Mouse (Mus musculus) lung, postnatal 25 days (tissue): ENCODE measurements around the gene Rfx3.

Experiments
- DNase-seq: peaks from one replicate; pipeline ENCODE4 v3.0.0; 2022; ENCODE audit warnings: low spot score

Gene Rfx3

DNA sequence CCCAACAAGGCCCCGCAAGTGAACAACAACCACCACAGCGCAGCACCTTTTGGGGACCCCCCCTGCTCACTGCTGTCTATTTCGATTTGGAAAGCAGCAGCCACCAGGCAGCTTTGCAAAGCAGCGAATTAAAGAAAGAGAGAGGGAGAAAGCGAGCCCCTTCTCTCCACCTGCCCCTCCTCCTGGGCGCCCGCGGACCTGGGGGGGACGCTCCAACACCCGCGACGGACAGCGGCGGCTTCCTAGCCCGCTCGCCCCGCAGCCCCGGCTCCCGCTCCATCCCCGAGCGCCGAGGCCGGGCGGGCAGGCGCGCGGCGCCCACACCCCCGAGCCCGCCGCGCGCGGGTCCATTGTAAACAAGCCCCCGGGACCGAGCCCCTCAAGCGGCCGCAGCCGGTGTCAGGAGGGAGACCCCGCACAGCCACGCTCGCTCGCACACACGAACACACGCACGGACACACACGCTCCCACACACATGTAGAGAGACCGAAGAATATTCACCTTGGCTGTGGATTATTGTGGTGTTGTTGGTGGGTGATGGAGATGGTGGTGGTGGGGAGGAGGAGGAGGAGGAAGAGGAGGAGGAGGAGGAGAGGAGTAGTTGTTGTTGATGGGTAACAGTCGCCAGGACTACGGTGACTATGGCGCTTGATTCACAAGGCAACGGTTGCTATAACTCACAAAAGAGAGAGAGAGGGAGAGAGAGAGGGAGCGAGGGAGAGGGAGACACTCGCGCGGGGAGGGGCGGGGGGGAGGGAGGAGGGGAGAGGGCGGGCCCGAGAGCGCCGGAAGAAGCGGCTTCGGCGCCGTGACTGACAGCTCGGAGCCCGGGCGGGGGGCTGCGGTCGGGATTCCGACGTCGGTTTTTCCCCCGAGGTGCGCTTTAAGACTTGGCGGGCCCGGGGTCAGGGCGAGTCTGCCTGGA lies at the start of gene Rfx3:
Rfx3 (minus strand) TSS at position 696 of the 925 bp plus-strand sequence.
- peak; percentile 78 for DNase-seq

DNA sequence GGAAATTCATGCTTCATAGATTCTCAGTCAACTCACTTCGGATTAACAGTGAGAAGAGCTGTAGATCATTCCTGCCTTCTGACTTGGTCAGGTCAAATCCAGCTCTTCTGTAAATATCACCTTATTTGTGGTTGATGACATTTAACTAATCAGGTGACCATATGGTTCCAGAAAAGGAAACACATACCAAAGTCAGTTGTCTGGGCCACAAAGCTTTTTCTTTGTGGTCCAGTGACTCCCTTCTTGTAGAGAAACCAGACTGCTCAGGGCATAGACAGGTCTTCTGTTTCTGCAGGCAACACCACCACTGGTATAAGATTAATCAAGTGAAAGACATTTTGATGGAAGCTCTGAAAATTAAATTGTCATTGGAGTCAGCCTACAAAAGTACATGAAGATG lies 41.1 kb upstream of the Rfx3 start:
- no peak for DNase-seq

DNA sequence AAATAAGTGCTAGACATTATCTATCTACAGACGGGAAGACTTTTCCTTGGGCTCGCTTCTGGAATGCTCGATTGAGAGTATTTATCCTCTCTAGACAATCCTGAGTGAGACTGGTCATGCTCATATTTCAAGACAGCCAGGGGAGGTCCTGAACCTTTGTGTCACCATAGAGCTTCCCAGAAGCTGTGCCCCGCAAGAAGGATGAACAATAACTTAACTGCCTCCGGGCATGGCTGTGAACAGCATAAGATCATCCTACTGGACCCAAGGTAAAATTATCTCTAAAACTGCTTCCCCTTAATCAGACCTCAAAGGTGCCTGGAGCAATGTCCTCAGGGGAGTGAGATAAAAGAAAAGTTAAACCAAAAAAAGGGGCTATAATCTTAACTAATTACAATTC lies 40.6 kb upstream of the Rfx3 start:
- no peak for DNase-seq

GRCm38 (mm10) chr19:28049280-28049679 lies 38.3 kb upstream of the Rfx3 start:
- DNase-seq: no peak

DNA sequence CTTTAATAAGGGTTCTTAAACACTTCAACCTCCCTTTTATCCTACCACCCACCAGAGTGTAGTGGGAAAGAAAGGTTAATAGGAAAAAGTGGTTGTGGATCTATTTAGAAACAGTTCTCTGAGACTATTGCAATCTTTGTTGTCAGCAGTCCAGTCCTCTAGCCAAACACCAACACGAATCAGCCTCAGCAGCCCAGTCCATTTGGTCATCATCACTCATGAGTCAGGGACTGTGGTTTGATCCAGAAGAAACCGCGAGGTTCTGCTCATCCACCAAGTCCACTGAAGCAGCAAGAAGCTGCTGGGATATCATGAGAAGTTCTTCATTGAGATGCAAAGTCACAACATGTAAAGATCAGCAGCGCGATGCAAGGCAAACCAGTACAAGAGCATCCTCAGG lies 35.8 kb upstream of the Rfx3 start:
- DNase-seq: no peak

DNA sequence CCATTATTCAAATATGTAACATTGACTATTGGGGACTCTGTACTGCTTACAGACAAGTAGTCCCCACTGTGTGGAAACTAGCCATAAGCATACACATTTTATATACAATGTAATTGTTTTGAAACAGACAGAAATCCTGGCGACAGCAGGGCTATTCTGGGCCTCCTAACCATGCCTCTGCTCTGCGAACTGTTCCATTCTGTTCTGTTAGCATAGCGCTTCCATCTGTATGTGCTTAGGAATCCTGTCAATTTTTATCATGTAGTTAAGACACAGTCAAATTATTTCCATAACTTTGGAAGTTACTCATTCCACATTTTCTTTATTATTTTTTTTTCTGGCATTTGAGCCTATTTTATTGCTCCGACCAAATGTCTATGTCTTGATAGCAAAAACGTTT lies 34.0 kb upstream of the Rfx3 start:
- no peak for DNase-seq

DNA sequence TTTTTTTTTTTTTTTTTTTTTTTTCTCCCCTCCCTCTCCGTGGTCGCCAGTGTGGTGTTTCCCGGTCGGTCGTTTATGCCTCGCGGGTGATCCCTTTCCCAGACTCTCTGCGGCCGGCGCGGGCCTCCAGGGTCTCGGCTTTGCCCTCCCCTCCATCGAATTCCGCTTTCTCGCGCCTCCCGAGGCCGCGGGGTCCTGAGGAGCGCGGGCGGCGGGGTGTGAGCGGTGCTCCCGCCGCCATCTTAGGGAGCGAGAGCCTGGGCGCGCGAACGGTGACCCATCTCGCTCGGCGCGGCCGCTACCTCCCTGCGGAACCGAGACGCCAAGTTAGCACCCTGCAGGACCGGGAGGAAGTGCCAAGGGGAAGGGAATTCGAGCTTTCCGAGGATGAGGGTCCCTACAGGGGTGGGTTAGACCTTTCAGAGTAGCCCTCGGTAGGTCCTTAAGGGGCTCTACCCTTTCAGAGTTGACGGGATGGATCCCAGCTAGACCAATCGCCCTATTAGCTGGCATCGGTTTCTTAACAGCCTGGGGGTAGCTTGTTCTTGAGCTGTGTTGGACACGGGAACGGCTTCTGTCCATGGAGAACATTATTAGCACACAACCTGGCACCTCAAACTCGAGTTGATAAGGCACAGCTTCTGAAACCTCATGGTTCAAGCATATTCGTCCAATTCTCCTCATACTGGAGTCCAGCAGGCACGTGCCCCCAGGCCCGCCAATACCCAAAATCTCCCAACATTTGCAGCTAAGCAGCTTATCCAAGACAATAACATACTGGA lies 943 bp upstream of the Rfx3 start:
- DNase-seq: peak; percentile 50

DNA sequence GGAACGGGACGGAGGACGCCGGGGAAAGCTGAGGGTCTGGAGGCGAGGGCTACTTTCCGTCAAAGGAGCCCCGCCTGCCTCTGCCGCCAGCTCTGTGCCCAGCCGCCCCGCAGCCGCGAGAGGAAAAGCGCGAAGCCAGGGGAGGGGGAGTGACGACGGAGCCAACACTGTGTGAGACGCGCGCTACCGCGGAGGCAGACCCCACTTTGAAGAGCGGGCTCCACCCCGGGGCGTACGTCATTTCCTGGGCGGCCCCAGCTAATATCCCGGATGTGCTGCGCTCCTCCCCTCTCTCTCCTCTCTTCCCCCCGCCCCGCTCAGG lies 391 bp upstream of the Rfx3 start:
- peak; percentile 94 for DNase-seq

- DNase-seq: peak; percentile 45
These were observed 1.2 kb downstream of the Rfx3 start for GRCm38 (mm10) chr19:28009587-28010281.

DNA sequence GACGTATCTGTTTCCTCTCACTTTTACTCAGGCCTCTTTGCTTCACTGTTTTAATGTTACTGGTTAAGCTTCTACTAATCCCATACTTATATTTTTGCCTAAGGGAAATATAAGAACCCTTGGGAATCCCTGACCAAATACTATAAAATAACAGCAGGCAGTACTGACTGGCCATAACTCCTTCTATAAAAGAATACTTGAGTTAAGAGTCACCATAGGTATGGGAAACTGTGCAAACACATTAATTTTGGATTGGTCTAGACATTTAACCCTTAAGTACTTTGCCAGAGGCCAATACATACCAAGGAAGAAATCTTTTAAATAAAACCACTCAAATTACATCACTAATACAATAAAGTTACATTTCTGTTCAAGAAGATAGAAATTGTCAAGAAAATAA lies 6.8 kb downstream of the Rfx3 start:
- no peak for DNase-seq

DNA sequence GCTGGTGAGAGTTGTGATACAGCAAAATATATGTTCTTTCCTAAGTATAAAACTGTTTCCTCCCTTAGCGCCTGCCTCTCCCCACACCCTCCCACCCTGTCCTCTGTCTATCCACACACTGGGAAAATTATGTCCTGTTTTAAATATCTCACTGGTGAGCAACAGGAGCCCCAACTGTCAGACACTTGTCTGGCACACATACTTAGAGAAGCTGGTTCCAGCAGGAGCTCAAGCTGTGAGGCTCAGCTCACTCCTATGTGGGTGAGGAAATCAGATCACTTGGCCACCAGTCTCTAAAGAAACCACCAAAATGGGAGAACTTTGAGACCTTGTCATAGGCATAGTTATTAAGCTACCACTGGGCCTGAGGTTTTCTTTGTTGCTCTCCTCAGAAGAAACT lies 7.5 kb downstream of the Rfx3 start:
- DNase-seq: no peak

DNA sequence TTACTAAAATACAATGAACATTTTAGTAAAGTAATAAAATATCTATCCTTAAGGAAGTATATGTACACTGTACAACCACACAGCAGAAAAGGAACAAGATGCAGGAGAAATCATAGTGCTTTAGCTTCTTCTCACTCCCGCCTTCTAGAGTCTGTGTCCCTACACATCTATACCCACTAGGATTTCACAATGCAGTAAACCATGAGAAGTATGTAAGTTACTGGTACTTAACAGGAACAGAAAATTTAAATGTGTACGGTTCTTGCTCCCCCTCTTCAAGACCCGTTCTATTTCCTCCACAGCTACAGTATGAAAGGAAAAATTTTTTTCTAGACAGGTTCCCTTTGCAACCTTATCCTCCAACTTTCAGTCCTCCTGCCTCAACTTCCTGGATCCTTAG lies 8.3 kb downstream of the Rfx3 start:
- no peak for DNase-seq

DNA sequence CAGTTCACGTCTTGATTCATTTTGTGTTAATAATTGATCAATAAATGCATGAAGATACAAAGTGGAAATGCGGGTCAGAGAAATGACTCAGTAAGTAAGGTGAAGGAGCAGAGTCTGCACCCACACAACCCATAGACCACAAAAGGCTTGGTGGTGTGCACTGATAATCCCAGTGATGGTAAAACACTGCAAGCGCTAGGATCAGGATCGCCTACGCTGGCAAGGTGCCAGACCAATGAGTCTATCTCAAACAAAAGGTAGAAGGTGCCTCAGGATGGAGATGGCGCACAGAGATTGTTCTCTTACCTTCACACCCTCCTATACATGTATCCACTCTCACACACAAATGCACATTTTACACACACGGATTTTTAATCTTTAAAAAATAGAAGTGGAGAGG lies 18.2 kb downstream of the Rfx3 start:
- DNase-seq: no peak

DNA sequence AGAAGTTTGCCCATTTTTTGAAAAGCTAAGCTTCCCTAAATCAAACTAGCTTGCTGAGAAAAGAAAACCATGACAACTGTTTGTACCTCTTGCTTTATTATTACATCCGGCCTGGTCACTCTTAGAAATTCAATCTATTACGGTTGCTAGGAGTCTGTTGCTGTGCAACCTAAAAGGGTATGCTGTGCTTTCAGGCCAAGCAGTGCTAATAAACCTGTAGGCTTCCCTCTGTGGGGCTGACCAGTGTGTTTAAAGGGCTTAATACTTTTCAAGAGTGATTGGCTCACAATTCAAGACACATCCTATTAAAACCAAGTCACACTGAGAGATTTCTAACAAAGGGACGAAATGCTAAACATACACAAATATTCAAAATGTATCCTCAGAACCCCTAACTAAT lies 22.2 kb downstream of the Rfx3 start:
- no peak for DNase-seq

- DNase-seq: no peak
These were observed 43.4 kb downstream of the Rfx3 start for GRCm38 (mm10) chr19:27967590-27967989.

GRCm38 (mm10) chr19:27961271-27961670 lies 49.7 kb downstream of the Rfx3 start:
- no peak for DNase-seq

- DNase-seq: no peak
These were observed 75.5 kb downstream of the Rfx3 start for GRCm38 (mm10) chr19:27935453-27935852.

- DNase-seq: no peak
These were observed 79.8 kb downstream of the Rfx3 start for GRCm38 (mm10) chr19:27931136-27931535.

DNA sequence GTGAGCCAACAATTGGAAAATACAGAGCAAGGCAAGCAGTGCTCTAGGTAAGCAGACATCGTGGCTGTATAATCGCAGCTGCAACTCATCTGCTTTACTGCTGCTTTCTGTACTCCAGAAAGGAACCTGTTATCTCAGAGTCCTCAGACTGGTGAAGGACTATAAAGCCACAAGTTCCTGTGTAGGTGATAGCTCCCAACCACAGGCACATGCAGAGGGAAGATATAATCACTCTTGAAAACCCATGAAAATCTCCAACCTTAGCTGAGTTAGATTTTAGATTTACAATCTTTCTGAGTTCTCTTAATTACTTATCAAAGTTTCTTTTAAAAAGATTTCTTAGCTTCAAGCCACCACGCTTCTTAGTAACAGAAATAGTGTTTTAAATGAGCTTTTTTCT lies 84.6 kb downstream of the Rfx3 start:
- DNase-seq: no peak

DNA sequence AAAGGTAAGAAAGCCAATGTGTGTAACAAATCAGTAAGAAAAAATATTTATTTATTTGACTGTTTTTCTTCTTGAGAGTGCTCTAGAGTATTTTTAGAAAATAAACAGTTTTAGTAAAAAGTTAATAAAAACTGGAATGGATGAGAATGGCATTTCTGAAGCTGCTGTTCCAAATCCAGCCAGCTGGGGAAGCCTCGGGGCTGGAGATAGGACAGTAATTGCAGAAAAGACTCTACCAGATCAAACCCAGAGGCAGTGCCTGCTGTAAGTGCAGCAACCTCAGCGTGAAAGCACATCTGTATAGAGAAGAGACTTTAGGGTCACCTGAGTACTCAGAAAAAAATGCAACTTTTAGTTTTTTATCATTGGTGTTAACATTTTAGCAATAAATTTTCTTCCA lies 91.9 kb downstream of the Rfx3 start:
- no peak for DNase-seq

GRCm38 (mm10) chr19:27916446-27916845 lies 94.5 kb downstream of the Rfx3 start:
- no peak for DNase-seq

DNA sequence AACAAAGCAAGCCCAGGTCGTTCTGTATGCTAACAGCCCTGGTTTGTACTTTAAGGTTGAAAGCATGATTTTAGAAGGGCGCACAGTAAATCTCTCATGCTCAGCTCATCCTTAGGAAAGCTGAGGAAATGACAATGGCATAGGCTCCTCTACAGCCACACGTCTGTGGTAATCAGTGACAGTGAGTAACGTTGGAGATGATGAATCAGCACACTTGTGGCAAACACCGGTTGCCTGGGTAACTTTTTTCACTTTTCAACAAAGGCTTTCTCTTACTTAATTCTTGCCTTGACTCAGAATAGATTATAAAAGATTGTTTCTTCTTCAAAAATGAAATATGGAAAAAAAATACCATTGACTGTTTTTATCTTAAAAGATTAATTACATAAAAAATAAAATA lies 104.0 kb downstream of the Rfx3 start:
- DNase-seq: no peak

DNA sequence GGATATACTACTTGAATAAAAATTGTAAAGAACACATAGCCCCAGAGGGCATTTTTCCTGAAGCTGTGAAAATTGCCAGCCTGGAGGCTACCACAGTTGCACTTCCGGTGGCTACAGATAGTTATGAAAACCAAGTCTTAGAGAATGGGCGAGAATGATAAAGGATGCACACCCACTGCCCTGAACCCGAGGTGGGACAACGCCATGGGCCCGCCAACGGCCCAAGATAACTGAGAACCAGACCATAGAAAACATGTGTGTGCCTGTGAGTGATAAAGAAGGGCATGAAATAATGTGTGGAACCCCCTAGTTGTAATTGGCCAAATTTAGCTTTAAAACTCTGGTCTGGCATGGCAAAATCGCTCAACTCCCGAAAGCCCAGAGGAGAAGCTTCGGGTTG lies 105.0 kb downstream of the Rfx3 start:
- no peak for DNase-seq
